Mouse (Mus musculus): ENCODE results near the gene Tssk1. TPM values are rescaled to one million over a fixed set of nuclear protein-coding genes. Genes with fewer than 3 reads are reported as not detected.
A peak's percentile ranks its signal among the peaks of the same experiment; 100 is the strongest.

The Tssk1 gene
- polyA plus RNA-seq, 1 experiment = not detected

DNA sequence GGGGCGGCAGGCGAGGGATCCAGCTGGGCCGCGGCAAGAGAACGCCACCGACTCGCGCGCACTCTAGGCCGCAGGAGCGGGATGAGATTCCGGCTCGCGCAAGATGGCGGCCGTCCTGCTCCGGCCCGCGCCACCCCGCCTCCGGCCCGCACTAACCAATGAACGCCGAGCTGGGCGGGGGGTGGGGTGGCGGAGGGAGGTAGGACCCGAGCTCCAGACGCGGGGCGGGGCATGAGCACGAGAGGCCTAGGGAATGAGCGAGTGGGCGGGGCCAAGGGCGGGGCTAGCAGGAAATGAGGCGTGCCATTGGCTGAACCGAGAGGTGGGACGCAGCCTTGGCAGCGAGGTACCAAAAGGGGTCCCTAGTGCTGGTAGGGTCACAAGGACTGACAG, 2.5 kb upstream of the Tssk1 start, which contains the start of gene Gm20518:
Gm20518 (minus strand) TSS at position 105 of the 393 bp plus-strand sequence.
- TF ChIP-seq CTCF (IDR thresholded peaks at IDR 0.05; ENCODE audit: borderline replicate concordance, insufficient read depth, low read length) (no peak), POLR2A (IDR thresholded peaks at IDR 0.05; ENCODE audit: low read depth, low read length) (peak; percentile 92)
- no peaks in the 10 kb centered on the region; the same call in 1 of the 2 replicates for H3K4me1 ChIP-seq (ENCODE audit: control insufficient read depth, insufficient read depth, low read length)
- peak within 1 kb of the TSS; percentile 81 for H3K4me3 ChIP-seq (ENCODE audit: insufficient read depth, low read length)
- peak within 1 kb of the TSS; percentile 57; the same call in 1 of the 2 replicates for H3K27ac ChIP-seq (ENCODE audit: insufficient read depth, low read length)

GRCm38 (mm10) chr16:17892606-17893005, 1.4 kb upstream of the Tssk1 start:
- Histone ChIP-seq H3K4me1 (ENCODE audit: control insufficient read depth, insufficient read depth, low read length) (no peaks in the 10 kb centered on the region; the same call in 1 of the 2 replicates), H3K4me3 (ENCODE audit: insufficient read depth, low read length) (no peak overlapping the region), H3K27ac (ENCODE audit: insufficient read depth, low read length) (no peak overlapping the region)
- no peak for TF ChIP-seq CTCF (IDR thresholded peaks at IDR 0.05; ENCODE audit: borderline replicate concordance, insufficient read depth, low read length)
- TF ChIP-seq POLR2A (IDR thresholded peaks at IDR 0.05; ENCODE audit: low read depth, low read length) = no peak

GRCm38 (mm10) chr16:17896091-17896490, 2.1 kb downstream of the Tssk1 start:
- H3K4me1 ChIP-seq (ENCODE audit: control insufficient read depth, insufficient read depth, low read length) = no peaks in the 10 kb centered on the region
- no peak overlapping the region for H3K27ac ChIP-seq (ENCODE audit: insufficient read depth, low read length)
- no peak for TF ChIP-seq POLR2A (IDR thresholded peaks at IDR 0.05; ENCODE audit: low read depth, low read length)
- no peak for TF ChIP-seq CTCF (IDR thresholded peaks at IDR 0.05; ENCODE audit: borderline replicate concordance, insufficient read depth, low read length)
- no peak overlapping the region for H3K4me3 ChIP-seq (ENCODE audit: insufficient read depth, low read length)

DNA sequence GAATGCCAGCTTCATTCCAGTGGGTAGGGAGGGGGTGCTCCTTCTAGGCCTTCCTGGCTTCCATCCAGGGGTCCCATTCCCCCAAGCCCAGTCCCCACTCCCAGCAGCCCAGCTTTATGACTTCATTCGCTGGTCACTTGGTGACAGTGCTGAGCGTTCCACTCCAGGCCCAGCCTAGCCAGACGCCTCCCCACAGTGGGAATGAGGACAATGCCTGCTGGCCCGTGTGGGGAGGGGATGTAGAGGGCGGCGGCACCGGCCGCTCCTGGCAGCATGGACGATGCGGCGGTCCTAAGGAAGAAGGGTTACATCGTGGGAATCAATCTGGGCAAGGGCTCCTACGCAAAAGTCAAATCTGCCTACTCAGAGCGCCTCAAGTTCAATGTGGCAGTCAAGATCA, 4.4 kb downstream of the Tssk1 start, which contains the start of the genes Dgcr2 and Tssk2:
Dgcr2 (minus strand) TSS at position 101 of the 400 bp plus-strand sequence.
Tssk2 (plus strand) TSS at position 176 of the 400 bp plus-strand sequence.
- Histone ChIP-seq H3K4me1 (ENCODE audit: control insufficient read depth, insufficient read depth, low read length) (no peaks in the 10 kb centered on the region), H3K4me3 (ENCODE audit: insufficient read depth, low read length) (no peak within 1 kb of the TSS), H3K27ac (ENCODE audit: insufficient read depth, low read length) (no peak within 1 kb of the TSS)
- TF ChIP-seq POLR2A (IDR thresholded peaks at IDR 0.05; ENCODE audit: low read depth, low read length) = no peak
- no peak for TF ChIP-seq CTCF (IDR thresholded peaks at IDR 0.05; ENCODE audit: borderline replicate concordance, insufficient read depth, low read length)

- Histone ChIP-seq H3K27ac (ENCODE audit: insufficient read depth, low read length) (peak within 1 kb of the TSS; percentile 43; the same call in 1 of the 2 replicates), H3K4me1 (ENCODE audit: control insufficient read depth, insufficient read depth, low read length) (peaks cover 5% of the 10 kb centered on the region; the same call in 1 of the 2 replicates), H3K4me3 (ENCODE audit: insufficient read depth, low read length) (peak within 1 kb of the TSS; percentile 79)
- TF ChIP-seq POLR2A (IDR thresholded peaks at IDR 0.05; ENCODE audit: low read depth, low read length) (peak; percentile 62), CTCF (IDR thresholded peaks at IDR 0.05; ENCODE audit: borderline replicate concordance, insufficient read depth, low read length) (peak; percentile 33; the same call in 1 of the 2 replicates)
Measured at GRCm38 (mm10) chr16:17911052-17911595, 17.1 kb downstream of the Tssk1 start, which contains the start of gene Ess2. TSS of gene Ess2 (minus strand) at chr16:17911348.

- no peak for TF ChIP-seq POLR2A (IDR thresholded peaks at IDR 0.05; ENCODE audit: low read depth, low read length)
- no peak for TF ChIP-seq CTCF (IDR thresholded peaks at IDR 0.05; ENCODE audit: borderline replicate concordance, insufficient read depth, low read length)
- Histone ChIP-seq H3K4me1 (ENCODE audit: control insufficient read depth, insufficient read depth, low read length) (peaks cover 5% of the 10 kb centered on the region; the same call in 1 of the 2 replicates), H3K4me3 (ENCODE audit: insufficient read depth, low read length) (peak within 1 kb of the TSS; percentile 16; the same call in 1 of the 2 replicates), H3K27ac (ENCODE audit: insufficient read depth, low read length) (no peak within 1 kb of the TSS)
Measured at GRCm38 (mm10) chr16:17914307-17915249, 20.6 kb downstream of the Tssk1 start, which contains the start of gene Gsc2. TSS of gene Gsc2 (minus strand) at chr16:17915059.

- Histone ChIP-seq H3K27ac (ENCODE audit: insufficient read depth, low read length) (no peak overlapping the region), H3K4me3 (ENCODE audit: insufficient read depth, low read length) (no peak overlapping the region), H3K4me1 (ENCODE audit: control insufficient read depth, insufficient read depth, low read length) (peaks cover 5% of the 10 kb centered on the region; the same call in 1 of the 2 replicates)
- TF ChIP-seq CTCF (IDR thresholded peaks at IDR 0.05; ENCODE audit: borderline replicate concordance, insufficient read depth, low read length) = no peak
- no peak for TF ChIP-seq POLR2A (IDR thresholded peaks at IDR 0.05; ENCODE audit: low read depth, low read length)
Measured at GRCm38 (mm10) chr16:17920586-17920985, 26.6 kb downstream of the Tssk1 start.

GRCm38 (mm10) chr16:17921325-17922162, 27.5 kb downstream of the Tssk1 start:
- TF ChIP-seq POLR2A (IDR thresholded peaks at IDR 0.05; ENCODE audit: low read depth, low read length) = peak; percentile 90
- no peak for TF ChIP-seq CTCF (IDR thresholded peaks at IDR 0.05; ENCODE audit: borderline replicate concordance, insufficient read depth, low read length)
- Histone ChIP-seq H3K4me3 (ENCODE audit: insufficient read depth, low read length) (peak overlapping the region; percentile 84), H3K27ac (ENCODE audit: insufficient read depth, low read length) (peak overlapping the region; percentile 39), H3K4me1 (ENCODE audit: control insufficient read depth, insufficient read depth, low read length) (peaks cover 5% of the 10 kb centered on the region; the same call in 1 of the 2 replicates)

DNA sequence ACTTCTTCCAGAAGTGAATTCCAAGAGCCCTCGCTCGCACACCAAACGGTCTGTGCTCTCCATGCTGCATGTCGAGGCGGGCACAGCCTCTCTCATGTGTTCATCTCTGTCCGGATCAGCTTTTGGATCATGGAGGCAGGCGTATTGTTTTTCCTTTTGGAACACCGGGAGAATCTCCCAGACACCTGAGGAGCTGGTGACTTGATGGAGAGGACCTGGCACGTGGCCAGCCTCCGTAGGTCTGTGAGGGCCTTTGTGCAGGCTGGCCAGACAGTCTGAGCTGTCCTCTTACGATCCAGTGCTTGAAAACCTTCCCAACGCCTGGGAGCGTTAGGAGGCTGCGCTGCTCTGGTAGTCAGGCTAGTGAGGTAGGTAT, 28.1 kb downstream of the Tssk1 start:
- Histone ChIP-seq H3K4me3 (ENCODE audit: insufficient read depth, low read length) (peak overlapping the region; percentile 84), H3K27ac (ENCODE audit: insufficient read depth, low read length) (peak overlapping the region; percentile 35), H3K4me1 (ENCODE audit: control insufficient read depth, insufficient read depth, low read length) (peaks cover 5% of the 10 kb centered on the region; the same call in 1 of the 2 replicates)
- no peak for TF ChIP-seq POLR2A (IDR thresholded peaks at IDR 0.05; ENCODE audit: low read depth, low read length)
- TF ChIP-seq CTCF (IDR thresholded peaks at IDR 0.05; ENCODE audit: borderline replicate concordance, insufficient read depth, low read length) = no peak

Measured in embryonic fibroblast, embryonic 13.5 days (primary cell).